Mouse (Mus musculus): ENCODE measurements around the gene Ampd2. TPM values are rescaled to one million over a fixed set of nuclear protein-coding genes. Genes with fewer than 3 reads are reported as not detected.

Gene Ampd2
- polyA plus RNA-seq, 1 experiment from 2014 or later: 30.6 TPM

- Histone ChIP-seq H3K27me3 (ENCODE audit: control insufficient read depth, insufficient read depth, low read length) (no peaks in the 10 kb centered on the region), H3K4me2 (no peak overlapping the region), H3K4me3 (ENCODE audit: low read depth, low read length) (no peak overlapping the region), H3K9ac (ENCODE audit: low read depth, low read length) (no peak overlapping the region), H3K9me3 (replicated peaks; ENCODE audit: control insufficient read depth, low read length) (no peaks in the 10 kb centered on the region), H3K4me1 (ENCODE audit: control insufficient read depth, insufficient read depth, low read length) (peaks cover 5% of the 10 kb centered on the region; the same call in 1 of the 2 replicates), H3K27ac (ENCODE audit: low read depth, low read length) (no peak overlapping the region), H3K36me3 (ENCODE audit: control insufficient read depth, insufficient read depth, low read length) (0 out of 2 replicates have a peak, but pooled peaks cover 3% of the 10 kb centered on the region)
- ATAC-seq (replicated peaks; ENCODE audit: insufficient number of reproducible peaks, low FRiP score, low TSS enrichment): no peak
- 44% methylated on average over 1 of the region's 1 CpGs for WGBS (ENCODE audit: insufficient replicate concordance)
These were observed 37.7 kb upstream of the Ampd2 start for GRCm38 (mm10) chr3:108124131-108124530.

- ATAC-seq (replicated peaks; ENCODE audit: insufficient number of reproducible peaks, low FRiP score, low TSS enrichment): no peak
- H3K27ac ChIP-seq (ENCODE audit: low read depth, low read length): no peak overlapping the region
- no peak overlapping the region for H3K4me2 ChIP-seq
- H3K4me3 ChIP-seq (ENCODE audit: low read depth, low read length): no peak overlapping the region
- H3K9ac ChIP-seq (ENCODE audit: low read depth, low read length): no peak overlapping the region
- no peaks in the 10 kb centered on the region for H3K9me3 ChIP-seq (replicated peaks; ENCODE audit: control insufficient read depth, low read length)
- H3K4me1 ChIP-seq (ENCODE audit: control insufficient read depth, insufficient read depth, low read length): peaks cover 1% of the 10 kb centered on the region; the same call in 1 of the 2 replicates
- WGBS (ENCODE audit: insufficient replicate concordance): 85% methylated on average over 5 of the region's 5 CpGs
- H3K27me3 ChIP-seq (ENCODE audit: control insufficient read depth, insufficient read depth, low read length): no peaks in the 10 kb centered on the region
- peaks cover 7% of the 10 kb centered on the region for H3K36me3 ChIP-seq (ENCODE audit: control insufficient read depth, insufficient read depth, low read length)
These were observed 36.8 kb upstream of the Ampd2 start for GRCm38 (mm10) chr3:108123242-108123641.

GRCm38 (mm10) chr3:108121101-108121500 is 34.6 kb upstream of the Ampd2 start:
- no peak overlapping the region for H3K4me3 ChIP-seq (ENCODE audit: low read depth, low read length)
- no peak overlapping the region for H3K27ac ChIP-seq (ENCODE audit: low read depth, low read length)
- ATAC-seq (replicated peaks; ENCODE audit: insufficient number of reproducible peaks, low FRiP score, low TSS enrichment): no peak
- 74% methylated on average over 3 of the region's 3 CpGs for WGBS (ENCODE audit: insufficient replicate concordance)
- no peak overlapping the region for H3K4me2 ChIP-seq
- H3K9me3 ChIP-seq (replicated peaks; ENCODE audit: control insufficient read depth, low read length): no peaks in the 10 kb centered on the region
- H3K4me1 ChIP-seq (ENCODE audit: control insufficient read depth, insufficient read depth, low read length): no peaks in the 10 kb centered on the region
- H3K36me3 ChIP-seq (ENCODE audit: control insufficient read depth, insufficient read depth, low read length): peaks cover 17% of the 10 kb centered on the region
- H3K27me3 ChIP-seq (ENCODE audit: control insufficient read depth, insufficient read depth, low read length): no peaks in the 10 kb centered on the region
- no peak overlapping the region for H3K9ac ChIP-seq (ENCODE audit: low read depth, low read length)

- H3K27ac ChIP-seq (ENCODE audit: low read depth, low read length): no peak overlapping the region
- WGBS (ENCODE audit: insufficient replicate concordance): 90% methylated on average over 6 of the region's 6 CpGs
- H3K4me1 ChIP-seq (ENCODE audit: control insufficient read depth, insufficient read depth, low read length): no peaks in the 10 kb centered on the region
- H3K36me3 ChIP-seq (ENCODE audit: control insufficient read depth, insufficient read depth, low read length): peaks cover 21% of the 10 kb centered on the region
- H3K9ac ChIP-seq (ENCODE audit: low read depth, low read length): no peak overlapping the region
- no peaks in the 10 kb centered on the region for H3K9me3 ChIP-seq (replicated peaks; ENCODE audit: control insufficient read depth, low read length)
- no peaks in the 10 kb centered on the region for H3K27me3 ChIP-seq (ENCODE audit: control insufficient read depth, insufficient read depth, low read length)
- no peak overlapping the region for H3K4me2 ChIP-seq
- no peak overlapping the region for H3K4me3 ChIP-seq (ENCODE audit: low read depth, low read length)
- ATAC-seq (replicated peaks; ENCODE audit: insufficient number of reproducible peaks, low FRiP score, low TSS enrichment): no peak
These were observed 31.0 kb upstream of the Ampd2 start for GRCm38 (mm10) chr3:108117465-108117864.

GRCm38 (mm10) chr3:108113591-108114289 is 27.3 kb upstream of the Ampd2 start:
- ATAC-seq (replicated peaks; ENCODE audit: insufficient number of reproducible peaks, low FRiP score, low TSS enrichment): no peak
- H3K4me1 ChIP-seq (ENCODE audit: control insufficient read depth, insufficient read depth, low read length): no peaks in the 10 kb centered on the region
- no peak overlapping the region for H3K4me2 ChIP-seq
- WGBS (ENCODE audit: insufficient replicate concordance): 85% methylated on average over 7 of the region's 7 CpGs
- no peak overlapping the region for H3K9ac ChIP-seq (ENCODE audit: low read depth, low read length)
- H3K9me3 ChIP-seq (replicated peaks; ENCODE audit: control insufficient read depth, low read length): no peaks in the 10 kb centered on the region
- H3K36me3 ChIP-seq (ENCODE audit: control insufficient read depth, insufficient read depth, low read length): peaks cover 28% of the 10 kb centered on the region
- no peak overlapping the region for H3K27ac ChIP-seq (ENCODE audit: low read depth, low read length)
- H3K27me3 ChIP-seq (ENCODE audit: control insufficient read depth, insufficient read depth, low read length): no peaks in the 10 kb centered on the region
- no peak overlapping the region for H3K4me3 ChIP-seq (ENCODE audit: low read depth, low read length)

- H3K9ac ChIP-seq (ENCODE audit: low read depth, low read length): no peak overlapping the region
- no peaks in the 10 kb centered on the region for H3K9me3 ChIP-seq (replicated peaks; ENCODE audit: control insufficient read depth, low read length)
- no peaks in the 10 kb centered on the region for H3K27me3 ChIP-seq (ENCODE audit: control insufficient read depth, insufficient read depth, low read length)
- no peak overlapping the region for H3K4me2 ChIP-seq
- no peak overlapping the region for H3K27ac ChIP-seq (ENCODE audit: low read depth, low read length)
- H3K4me1 ChIP-seq (ENCODE audit: control insufficient read depth, insufficient read depth, low read length): no peaks in the 10 kb centered on the region
- no peak overlapping the region for H3K4me3 ChIP-seq (ENCODE audit: low read depth, low read length)
- WGBS (ENCODE audit: insufficient replicate concordance): 76% methylated on average over 4 of the region's 4 CpGs
- H3K36me3 ChIP-seq (ENCODE audit: control insufficient read depth, insufficient read depth, low read length): peaks cover 25% of the 10 kb centered on the region
- no peak for ATAC-seq (replicated peaks; ENCODE audit: insufficient number of reproducible peaks, low FRiP score, low TSS enrichment)
These were observed 26.2 kb upstream of the Ampd2 start for GRCm38 (mm10) chr3:108112666-108113065.

- H3K27me3 ChIP-seq (ENCODE audit: control insufficient read depth, insufficient read depth, low read length): no peaks in the 10 kb centered on the region
- no peaks in the 10 kb centered on the region for H3K9me3 ChIP-seq (replicated peaks; ENCODE audit: control insufficient read depth, low read length)
- no peak overlapping the region for H3K4me3 ChIP-seq (ENCODE audit: low read depth, low read length)
- no peaks in the 10 kb centered on the region for H3K4me1 ChIP-seq (ENCODE audit: control insufficient read depth, insufficient read depth, low read length)
- H3K27ac ChIP-seq (ENCODE audit: low read depth, low read length): no peak overlapping the region
- peaks cover 21% of the 10 kb centered on the region; the same call in 1 of the 2 replicates for H3K36me3 ChIP-seq (ENCODE audit: control insufficient read depth, insufficient read depth, low read length)
- 67% methylated on average over 7 of the region's 7 CpGs for WGBS (ENCODE audit: insufficient replicate concordance)
- H3K4me2 ChIP-seq: no peak overlapping the region
- no peak for ATAC-seq (replicated peaks; ENCODE audit: insufficient number of reproducible peaks, low FRiP score, low TSS enrichment)
- H3K9ac ChIP-seq (ENCODE audit: low read depth, low read length): no peak overlapping the region
These were observed 25.8 kb upstream of the Ampd2 start for GRCm38 (mm10) chr3:108112246-108112645.

- H3K4me1 ChIP-seq (ENCODE audit: control insufficient read depth, insufficient read depth, low read length): peaks cover 3% of the 10 kb centered on the region; the same call in 1 of the 2 replicates
- no peak overlapping the region for H3K4me3 ChIP-seq (ENCODE audit: low read depth, low read length)
- no peak for ATAC-seq (replicated peaks; ENCODE audit: insufficient number of reproducible peaks, low FRiP score, low TSS enrichment)
- no peaks in the 10 kb centered on the region for H3K27me3 ChIP-seq (ENCODE audit: control insufficient read depth, insufficient read depth, low read length)
- no peak overlapping the region for H3K9ac ChIP-seq (ENCODE audit: low read depth, low read length)
- no peak overlapping the region for H3K4me2 ChIP-seq
- H3K27ac ChIP-seq (ENCODE audit: low read depth, low read length): no peak overlapping the region
- no peaks in the 10 kb centered on the region for H3K9me3 ChIP-seq (replicated peaks; ENCODE audit: control insufficient read depth, low read length)
- WGBS (ENCODE audit: insufficient replicate concordance): 87% methylated on average over 5 of the region's 5 CpGs
- peaks cover 19% of the 10 kb centered on the region; the same call in 1 of the 2 replicates for H3K36me3 ChIP-seq (ENCODE audit: control insufficient read depth, insufficient read depth, low read length)
These were observed 24.9 kb upstream of the Ampd2 start for GRCm38 (mm10) chr3:108111320-108111719.

- Histone ChIP-seq H3K36me3 (ENCODE audit: control insufficient read depth, insufficient read depth, low read length) (peaks cover 11% of the 10 kb centered on the region; the same call in 1 of the 2 replicates), H3K9ac (ENCODE audit: low read depth, low read length) (no peak overlapping the region), H3K27ac (ENCODE audit: low read depth, low read length) (peak overlapping the region; percentile 57), H3K27me3 (ENCODE audit: control insufficient read depth, insufficient read depth, low read length) (no peaks in the 10 kb centered on the region), H3K4me2 (peak overlapping the region; percentile 24; the same call in 1 of the 2 replicates), H3K4me1 (ENCODE audit: control insufficient read depth, insufficient read depth, low read length) (peaks cover 23% of the 10 kb centered on the region), H3K4me3 (ENCODE audit: low read depth, low read length) (no peak overlapping the region), H3K9me3 (replicated peaks; ENCODE audit: control insufficient read depth, low read length) (no peaks in the 10 kb centered on the region)
- ATAC-seq (replicated peaks; ENCODE audit: insufficient number of reproducible peaks, low FRiP score, low TSS enrichment): peak; percentile 87; the same call in 1 of the 2 replicates
- WGBS (ENCODE audit: insufficient replicate concordance): 14% methylated on average over 3 of the region's 3 CpGs
These were observed 18.8 kb upstream of the Ampd2 start for GRCm38 (mm10) chr3:108105281-108105680.
